Mouse (Mus musculus) ovary, postnatal 36 days (tissue): ENCODE measurements around the gene Syt10.
"Not testable (repeated sequence)": the region's sequence is repeated elsewhere in the genome, so short reads cannot be mapped to it uniquely, and the experiment has no call there.

Experiments
- DNase-seq: peaks from one replicate; pipeline ENCODE4 v3.0.0; 2022; ENCODE audit warnings: low spot score, mixed read lengths

Gene Syt10

DNA sequence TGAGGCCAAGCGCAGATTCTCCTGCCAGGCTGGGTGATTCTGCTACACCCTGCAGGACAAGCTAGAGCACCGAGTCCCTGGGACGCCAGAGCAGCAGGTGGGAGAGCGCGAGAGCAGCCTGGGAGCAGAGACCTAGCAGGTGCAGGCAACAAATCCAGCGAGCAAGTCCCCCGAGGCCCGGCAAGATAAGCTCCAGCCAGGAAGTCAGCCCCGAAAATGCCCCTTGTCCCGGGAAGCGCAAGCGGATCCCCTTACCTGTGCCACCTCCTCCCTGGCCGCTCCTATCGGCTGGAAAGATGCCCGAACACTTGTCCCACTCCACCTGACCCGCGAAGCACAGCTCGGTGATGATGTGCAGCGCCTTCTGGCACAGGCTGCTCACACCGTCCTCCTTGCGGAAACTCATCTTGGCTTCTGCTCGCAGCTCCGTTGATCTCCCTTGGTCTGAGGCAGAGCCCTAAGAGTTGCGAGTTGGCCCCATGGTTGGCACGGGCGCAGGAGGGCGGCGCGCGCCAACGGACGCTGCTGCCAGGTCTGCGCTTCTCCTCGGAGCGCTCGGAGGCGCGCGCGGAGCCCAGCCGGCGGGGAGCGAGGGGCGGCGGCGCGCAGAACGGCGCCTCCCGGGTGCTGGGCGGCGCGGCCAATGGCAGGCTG lies at the start of gene Syt10:
TSS of gene Syt10 (minus strand) at position 497 of the 654 bp plus-strand sequence.
- DNase-seq = peak; percentile 33

DNA sequence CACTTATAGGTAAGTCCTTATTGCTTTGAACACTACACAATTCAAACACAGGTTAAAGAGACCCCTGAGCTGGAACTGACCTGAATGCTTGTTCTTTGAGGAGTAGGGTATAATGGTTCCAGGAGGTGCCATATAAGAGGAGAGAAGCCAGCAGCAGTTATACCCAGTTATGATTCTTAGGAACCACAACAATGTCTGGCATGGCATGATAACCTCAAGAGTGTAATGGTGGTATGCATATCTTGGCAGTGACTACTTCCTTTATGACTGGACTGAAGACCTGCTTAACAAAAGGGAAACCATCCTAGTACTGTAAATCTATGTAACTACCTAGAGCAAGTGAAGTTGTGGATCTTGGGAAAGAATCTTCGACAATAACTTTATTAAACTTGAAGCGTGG lies 42.1 kb upstream of the Syt10 start:
- no peak for DNase-seq

DNA sequence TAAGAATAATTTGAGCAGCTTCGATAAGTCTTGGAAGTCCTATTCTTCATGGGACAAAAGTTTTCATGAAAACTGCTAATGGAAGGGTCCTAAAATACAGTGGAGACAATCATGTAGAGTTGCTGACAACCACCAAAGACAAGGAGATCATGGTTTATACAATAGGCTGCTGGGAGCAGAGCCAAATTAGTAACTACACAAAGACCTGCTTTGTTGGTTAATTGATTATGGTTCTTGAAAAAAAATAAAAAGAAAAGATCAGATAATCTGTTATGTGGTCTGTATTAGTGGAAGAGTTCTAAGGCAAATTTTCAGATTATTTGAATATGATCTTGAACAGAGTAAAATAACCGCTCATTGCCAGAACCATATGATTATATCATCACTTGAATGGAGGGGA lies 37.3 kb upstream of the Syt10 start:
- no peak for DNase-seq

DNA sequence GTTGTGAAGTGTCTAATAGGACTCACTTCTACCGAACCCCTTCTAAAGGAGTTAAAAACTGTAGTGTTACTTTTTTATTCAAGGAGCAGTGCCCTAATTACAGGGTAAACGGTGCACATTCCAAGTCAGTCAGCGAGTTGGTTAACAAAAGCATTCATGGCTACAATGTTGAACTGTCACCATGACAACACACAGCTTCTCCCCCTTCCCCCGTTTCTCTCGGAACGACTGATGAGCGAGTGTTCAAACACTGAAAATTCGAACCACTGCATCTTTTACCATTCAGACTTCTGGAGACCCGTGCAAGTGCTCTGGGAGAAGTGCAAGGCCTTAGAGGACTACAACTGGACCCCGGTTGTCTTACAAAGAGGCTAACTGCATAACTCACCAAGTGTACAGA lies 25.6 kb downstream of the Syt10 start:
- no peak for DNase-seq

DNA sequence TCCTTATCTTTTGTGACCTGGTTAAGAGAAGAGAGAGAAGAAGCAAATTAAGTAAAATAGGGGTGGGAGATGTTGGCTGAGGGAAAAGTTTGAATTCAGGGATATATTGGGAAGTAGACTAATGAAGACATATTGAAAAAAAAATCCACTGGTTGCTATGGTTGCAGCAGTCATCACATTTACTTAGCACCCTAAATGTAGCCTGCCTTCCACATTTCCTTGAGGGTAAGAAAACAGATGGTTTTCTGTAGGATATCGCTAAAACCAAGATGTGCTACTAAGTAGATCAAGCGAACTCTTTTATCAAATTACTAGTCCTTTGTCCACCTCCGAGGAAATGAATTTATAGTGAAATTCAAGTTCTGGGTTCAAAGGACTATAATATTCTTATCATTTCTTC lies 37.2 kb downstream of the Syt10 start:
- no peak for DNase-seq

DNA sequence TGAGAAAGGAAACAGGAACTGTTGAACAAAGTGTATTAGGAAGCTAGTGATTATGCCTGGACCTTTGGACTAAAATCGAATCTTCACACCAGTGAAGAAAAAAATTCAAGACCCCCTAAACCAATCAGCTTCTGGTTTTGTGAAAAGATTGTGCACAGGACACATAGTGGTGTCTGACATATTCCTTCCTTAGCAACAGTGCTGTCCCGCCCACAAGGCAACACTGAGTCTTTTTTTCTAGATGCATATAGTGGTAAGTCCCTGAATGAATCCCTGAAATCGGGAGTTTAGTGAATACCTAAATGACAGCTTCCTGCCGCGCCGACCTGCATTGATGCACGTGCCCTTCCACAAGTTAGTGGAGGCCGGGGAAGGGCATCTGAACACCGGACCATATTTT lies 61.7 kb downstream of the Syt10 start:
- no peak for DNase-seq

DNA sequence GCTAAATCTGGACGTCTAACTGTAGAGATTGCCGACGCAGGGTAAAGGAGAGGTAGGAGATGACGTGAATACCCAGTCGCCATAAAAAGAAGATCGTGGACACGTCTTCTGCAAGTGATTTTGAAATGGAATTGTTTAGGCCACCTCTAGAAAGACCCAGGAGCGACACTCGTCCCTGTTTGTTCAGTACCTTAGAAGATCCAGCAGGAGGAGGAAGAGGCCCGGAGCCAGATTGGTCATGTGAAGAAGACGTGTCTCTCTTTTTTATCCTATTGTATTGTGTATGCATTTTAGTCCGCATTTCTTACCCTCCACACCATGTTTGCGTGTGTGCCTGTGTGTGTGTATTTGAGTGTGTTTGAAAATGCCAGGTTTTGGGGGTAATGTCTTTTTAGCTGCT lies 75.6 kb downstream of the Syt10 start:
- not testable (repeated sequence) for DNase-seq

DNA sequence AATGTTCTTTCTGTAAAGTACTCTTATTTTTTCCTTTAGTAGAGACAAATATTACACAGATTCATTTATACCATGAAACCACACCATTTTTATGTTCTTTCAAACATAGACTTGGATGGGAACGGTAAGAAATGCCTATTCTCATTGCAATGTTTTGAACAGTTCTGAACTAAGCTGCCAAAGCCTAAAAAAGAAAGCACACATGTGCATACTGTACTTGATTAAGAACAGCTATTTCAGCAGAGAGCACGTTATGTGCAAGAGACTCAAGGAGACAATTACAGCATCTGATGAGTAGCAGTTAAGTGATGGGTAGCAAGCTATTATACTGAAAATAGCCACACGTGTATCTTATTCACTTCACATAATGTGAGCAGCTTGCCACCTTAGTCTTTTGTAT lies 108.0 kb downstream of the Syt10 start:
- DNase-seq = no peak
